Mouse (Mus musculus) liver, adult 2 months (tissue): ENCODE measurements around the gene Creb1.

ENCODE experiments used
- CTCF ChIP-seq: fragments of 200-500 bp; IDR thresholded peaks from 2 replicates; pipeline ENCODE4 v1.5.1; 2011; ENCODE audit warnings: low read depth, low read length, control low read depth
- POLR2A ChIP-seq: fragments of 200-500 bp; IDR thresholded peaks from 2 replicates; pipeline ENCODE4 v1.6.1; 2011; ENCODE audit warnings: low read length, control low read depth; ENCODE audit not compliant: insufficient read depth; ENCODE audit errors: extremely low read depth

DNA sequence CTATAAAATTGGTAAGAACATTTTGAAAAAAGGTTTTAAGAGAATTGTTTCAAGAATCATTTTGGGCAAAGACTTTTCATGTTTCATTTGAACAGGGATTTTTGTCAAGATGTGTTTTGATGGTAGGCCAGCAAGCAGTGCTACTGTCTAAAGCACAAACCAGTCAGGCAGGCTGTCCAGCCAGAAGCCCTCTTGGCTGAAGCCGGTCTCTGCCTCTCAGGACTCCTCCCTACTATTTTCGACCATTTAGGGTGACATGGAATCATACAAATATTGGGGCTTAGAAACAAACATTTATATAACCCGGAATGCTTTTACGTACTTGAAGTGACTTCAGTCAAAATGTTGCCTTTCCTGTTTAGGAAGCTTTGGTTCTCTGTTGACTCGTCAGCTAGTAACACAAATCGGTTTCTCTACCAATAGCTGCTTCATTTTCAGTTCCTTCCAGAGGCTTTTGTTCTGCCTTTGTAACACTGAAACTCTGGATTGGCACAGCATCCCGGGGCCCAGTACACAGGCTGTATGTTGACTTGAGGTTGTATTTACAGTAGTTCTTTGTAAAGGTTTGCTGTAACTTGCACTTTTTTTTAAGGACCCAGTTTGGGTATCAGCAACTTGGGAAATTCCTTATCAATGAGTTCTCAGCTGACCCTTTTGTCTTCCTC, 68.1 kb downstream of the Creb1 start:
- TF ChIP-seq CTCF (no peak), POLR2A (no peak)
